Mouse (Mus musculus) liver, embryonic 15.5 days (tissue): ENCODE measurements at regions not wholly inside any gene's neighbourhood (a gene's known extent, or its start where the extent isn't known, plus 50 kb on each side); places are given as distances from the start of the nearest gene placed in this dataset.

Experiments used
- ATAC-seq: fragments of 200-750 bp; cut with Nextera tagmentation; 2 replicates; pipeline ENCODE4 v1.8.0; 2017; ENCODE audit warnings: moderate number of reproducible peaks, mild to moderate bottlenecking, moderate library complexity; ENCODE audit not compliant: insufficient read depth
- H3K27ac ChIP-seq: fragments of 300-500 bp; sonication (generic); replicated peaks from 2 replicates; pipeline ENCODE4 v1.5.1; 2015; ENCODE audit warnings: mild to moderate bottlenecking, inconsistent platforms
- H3K27me3 ChIP-seq: fragments of 300-500 bp; sonication (generic); 2 replicates; pipeline ENCODE4 v1.6.1; 2015; ENCODE audit warnings: mild to moderate bottlenecking, inconsistent platforms
- H3K36me3 ChIP-seq: fragments of 300-500 bp; sonication (generic); replicated peaks from 2 replicates; pipeline ENCODE4 v1.6.1; 2015; ENCODE audit warnings: moderate library complexity, mild to moderate bottlenecking, inconsistent platforms
- H3K4me1 ChIP-seq: fragments of 300-500 bp; sonication (generic); replicated peaks from 2 replicates; pipeline ENCODE4 v1.6.1; 2015; ENCODE audit warnings: inconsistent platforms
- H3K4me2 ChIP-seq: fragments of 300-500 bp; sonication (generic); 2 replicates; pipeline ENCODE4 v1.6.1; 2015; ENCODE audit warnings: moderate library complexity, mild to moderate bottlenecking, inconsistent platforms
- H3K4me3 ChIP-seq: fragments of 300-500 bp; sonication (generic); replicated peaks from 2 replicates; pipeline ENCODE4 v1.5.1; 2015; ENCODE audit warnings: mild to moderate bottlenecking, inconsistent platforms
- H3K9ac ChIP-seq: fragments of 300-500 bp; sonication (generic); 2 replicates; pipeline ENCODE4 v1.6.1; 2015; ENCODE audit warnings: moderate library complexity, mild to moderate bottlenecking, inconsistent platforms
- H3K9me3 ChIP-seq: fragments of 300-500 bp; sonication (generic); replicated peaks from 2 replicates; pipeline ENCODE4 v1.6.1; 2016; ENCODE audit warnings: inconsistent platforms
- WGBS: fragments of 180-500 bp; shearing (Covaris S2); methylation state at CpG from one replicate; pipeline ENCODE4 v1.1.7; 2015; ENCODE audit warnings: mixed read lengths; ENCODE audit not compliant: insufficient replicate concordance; 5-methylcytosine and 5-hydroxymethylcytosine counted together

DNA sequence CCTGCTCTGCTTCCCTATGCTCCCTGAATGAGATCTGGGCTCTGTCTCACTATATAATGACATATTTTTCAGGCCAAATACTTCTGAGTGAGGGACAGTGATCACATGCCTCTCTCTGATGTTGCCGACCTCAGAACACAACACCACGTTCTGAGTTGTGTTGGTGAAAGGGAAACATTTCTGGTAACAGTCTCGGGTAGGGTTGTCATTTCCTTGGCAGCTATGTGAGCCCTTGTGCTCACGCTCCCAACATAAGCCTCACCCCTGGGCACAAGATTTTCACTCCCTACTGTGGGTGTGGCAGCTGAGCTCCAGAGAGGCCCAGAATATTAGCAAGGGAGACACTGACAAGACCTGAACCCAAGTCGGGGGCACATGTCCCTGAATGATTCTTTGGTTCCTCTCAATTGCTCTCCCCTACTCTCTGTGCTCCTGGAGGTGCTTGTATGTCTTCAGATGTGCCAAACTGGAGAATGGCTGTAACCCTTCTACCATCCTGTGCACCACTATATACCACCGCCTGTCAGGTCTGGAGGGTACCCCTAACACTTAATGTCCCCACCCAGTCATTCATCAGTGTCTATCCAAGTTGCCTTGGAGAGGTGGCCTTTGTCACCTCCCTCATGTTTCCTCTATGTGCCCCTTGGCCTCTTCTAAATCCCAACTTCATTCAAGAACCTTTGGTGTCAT lies 62.5 kb upstream of the Ampd3 start:
- 60% methylated on average over 6 of the region's 6 CpGs for WGBS

DNA sequence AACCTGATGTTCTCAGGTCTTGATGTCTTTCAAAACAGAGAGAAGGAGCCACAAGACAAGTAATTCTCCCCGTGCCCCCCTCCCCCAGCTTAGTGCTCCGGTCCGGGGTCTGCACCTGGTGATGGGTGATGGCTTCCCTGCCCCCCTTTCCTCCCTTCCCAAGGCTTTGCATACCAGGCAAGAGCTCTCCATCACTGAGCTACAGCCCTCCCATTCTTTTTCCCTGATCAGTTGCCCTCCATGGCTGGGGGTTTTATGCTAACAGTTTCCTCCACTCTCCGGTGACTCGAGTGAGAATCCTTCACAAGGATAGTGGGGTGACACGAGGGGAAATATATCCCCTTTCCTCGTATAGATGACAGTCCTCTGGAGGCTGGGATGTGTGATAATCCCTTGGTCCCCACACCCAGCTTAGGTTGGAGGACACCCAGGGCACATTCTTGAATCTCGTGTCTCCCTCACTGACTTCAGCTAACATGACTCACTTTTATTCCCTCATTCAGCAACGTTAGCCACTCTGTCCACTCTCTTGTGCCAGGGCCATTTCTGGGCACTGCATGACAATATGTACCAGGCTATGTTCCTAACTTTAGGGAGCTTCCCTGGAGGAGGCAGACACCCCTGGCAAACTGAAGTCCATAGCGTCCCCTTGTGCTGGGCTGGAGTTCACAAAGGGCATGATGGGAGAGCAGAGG lies 61.9 kb upstream of the Ampd3 start:
- no peak overlapping the region for H3K4me2 ChIP-seq
- H3K9me3 ChIP-seq, result no peaks in the 10 kb centered on the region
- H3K9ac ChIP-seq, result no peak overlapping the region
- peaks cover 4% of the 10 kb centered on the region; the same call in 1 of the 2 replicates for H3K4me1 ChIP-seq
- no peak overlapping the region for H3K4me3 ChIP-seq
- no peaks in the 10 kb centered on the region for H3K27me3 ChIP-seq
- H3K27ac ChIP-seq, result no peak overlapping the region
- no peaks in the 10 kb centered on the region for H3K36me3 ChIP-seq
- ATAC-seq, result no peak
- WGBS, result 65% methylated on average over 10 of the region's 10 CpGs

More for the DNA sequence above, 62.5 kb upstream of the Ampd3 start:
- no peak overlapping the region for H3K27ac ChIP-seq
- no peak overlapping the region for H3K9ac ChIP-seq
- no peaks in the 10 kb centered on the region for H3K36me3 ChIP-seq
- H3K27me3 ChIP-seq, result no peaks in the 10 kb centered on the region
- H3K4me3 ChIP-seq, result no peak overlapping the region
- peaks cover 4% of the 10 kb centered on the region; the same call in 1 of the 2 replicates for H3K4me1 ChIP-seq
- no peak for ATAC-seq
- no peak overlapping the region for H3K4me2 ChIP-seq
- H3K9me3 ChIP-seq, result no peaks in the 10 kb centered on the region

DNA sequence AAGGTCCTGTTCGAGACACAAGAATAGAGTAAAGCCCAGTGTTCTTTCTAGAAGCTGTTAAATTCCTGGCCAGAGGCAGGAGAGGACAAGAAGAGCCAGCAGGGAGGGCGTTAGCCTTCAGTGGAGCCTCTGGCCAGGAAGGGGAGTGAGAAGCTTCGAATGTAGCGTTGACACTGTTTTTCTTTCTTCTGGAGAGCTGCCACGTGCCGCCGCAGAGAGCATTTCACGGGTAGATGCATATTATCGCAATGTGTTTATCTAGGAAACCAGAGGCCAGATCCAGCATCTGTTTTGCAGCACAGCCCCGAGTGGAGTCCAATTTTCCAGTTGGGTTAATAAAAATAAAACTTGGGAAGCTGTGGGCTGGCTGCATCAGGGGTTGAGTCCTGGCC lies 61.3 kb upstream of the Ampd3 start:
- Histone ChIP-seq H3K9me3 (no peaks in the 10 kb centered on the region), H3K27ac (no peak overlapping the region), H3K36me3 (no peaks in the 10 kb centered on the region), H3K4me3 (no peak overlapping the region), H3K9ac (no peak overlapping the region), H3K4me1 (peaks cover 4% of the 10 kb centered on the region; the same call in 1 of the 2 replicates), H3K27me3 (no peaks in the 10 kb centered on the region), H3K4me2 (no peak overlapping the region)
- ATAC-seq, result no peak
- 58% methylated on average over 10 of the region's 10 CpGs for WGBS

DNA sequence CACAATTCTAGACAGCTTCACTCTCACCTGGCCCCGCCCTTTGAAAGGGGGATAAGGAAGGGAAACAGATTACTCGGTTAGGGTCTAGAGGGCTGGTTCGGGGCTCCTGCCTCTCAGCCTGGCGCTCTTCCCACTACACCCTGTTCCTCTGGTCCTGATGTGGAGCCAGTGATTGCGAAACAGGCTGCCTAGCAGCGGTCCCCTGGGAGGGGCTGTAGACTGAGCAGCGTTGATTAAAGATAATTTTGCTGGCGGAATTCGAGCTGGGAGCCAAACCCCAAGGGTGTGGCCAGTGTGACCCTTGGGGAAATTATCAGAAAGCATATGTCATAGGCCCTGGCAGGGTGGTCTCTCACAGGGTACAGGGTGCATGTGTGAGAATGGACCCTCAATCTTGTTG lies 59.9 kb upstream of the Ampd3 start:
- no peaks in the 10 kb centered on the region for H3K27me3 ChIP-seq
- no peaks in the 10 kb centered on the region for H3K9me3 ChIP-seq
- peaks cover 4% of the 10 kb centered on the region; the same call in 1 of the 2 replicates for H3K4me1 ChIP-seq
- ATAC-seq, result no peak
- no peak overlapping the region for H3K9ac ChIP-seq
- no peaks in the 10 kb centered on the region for H3K36me3 ChIP-seq
- WGBS, result 48% methylated on average over 9 of the region's 9 CpGs
- no peak overlapping the region for H3K4me2 ChIP-seq
- no peak overlapping the region for H3K27ac ChIP-seq
- H3K4me3 ChIP-seq, result no peak overlapping the region

DNA sequence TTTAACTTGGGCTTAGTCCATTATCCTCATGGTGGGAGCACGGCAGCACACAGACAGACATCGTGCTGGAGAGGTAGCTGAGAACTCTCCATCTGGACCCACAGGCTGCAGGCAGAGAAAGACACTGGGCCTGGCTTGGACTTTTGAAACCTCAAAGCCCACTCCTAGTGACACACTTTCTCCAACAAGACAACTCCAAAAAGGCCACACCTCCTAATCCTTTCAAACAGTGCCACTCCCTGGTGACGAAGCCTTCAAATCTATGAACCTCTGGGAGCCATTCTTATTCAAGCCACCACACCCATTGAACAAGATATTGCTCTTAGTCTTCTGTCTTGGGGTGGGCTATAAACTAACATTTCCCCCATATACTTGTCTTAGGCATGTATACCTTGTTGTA lies 59.2 kb upstream of the Ampd3 start:
- H3K36me3 ChIP-seq, result no peaks in the 10 kb centered on the region
- 73% methylated on average over 3 of the region's 3 CpGs for WGBS
- no peaks in the 10 kb centered on the region for H3K27me3 ChIP-seq

DNA sequence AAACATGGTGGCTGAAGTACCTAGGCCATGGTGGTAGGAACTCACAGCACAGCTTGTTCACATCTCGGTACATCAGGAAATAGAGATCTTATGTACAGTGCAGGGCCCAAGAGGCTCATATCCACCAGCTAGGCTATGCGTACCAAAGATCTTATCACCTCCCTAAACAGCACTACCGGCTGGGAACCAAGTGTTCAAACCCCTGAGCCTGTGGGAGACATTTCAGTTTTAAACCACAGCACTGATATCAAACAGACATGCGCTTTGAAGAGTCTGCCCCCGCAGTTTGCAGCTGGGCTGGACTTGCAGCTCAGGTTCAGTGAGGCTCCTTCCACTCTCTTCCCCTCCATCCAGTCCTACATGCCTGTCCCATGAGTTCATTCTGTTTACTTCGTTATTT lies 58.4 kb upstream of the Ampd3 start:
- Histone ChIP-seq H3K27me3 (no peaks in the 10 kb centered on the region), H3K9ac (no peak overlapping the region), H3K27ac (no peak overlapping the region), H3K4me3 (no peak overlapping the region), H3K36me3 (no peaks in the 10 kb centered on the region), H3K9me3 (no peaks in the 10 kb centered on the region), H3K4me1 (peaks cover 4% of the 10 kb centered on the region; the same call in 1 of the 2 replicates), H3K4me2 (no peak overlapping the region)
- ATAC-seq, result no peak
- 48% methylated on average over 6 of the region's 6 CpGs for whole genome bisulfite sequencing

More for the DNA sequence above, 59.2 kb upstream of the Ampd3 start:
- Histone ChIP-seq H3K9me3 (no peaks in the 10 kb centered on the region), H3K9ac (no peak overlapping the region), H3K27ac (no peak overlapping the region), H3K4me2 (no peak overlapping the region), H3K4me1 (peaks cover 4% of the 10 kb centered on the region; the same call in 1 of the 2 replicates), H3K4me3 (no peak overlapping the region)
- no peak for ATAC-seq

DNA sequence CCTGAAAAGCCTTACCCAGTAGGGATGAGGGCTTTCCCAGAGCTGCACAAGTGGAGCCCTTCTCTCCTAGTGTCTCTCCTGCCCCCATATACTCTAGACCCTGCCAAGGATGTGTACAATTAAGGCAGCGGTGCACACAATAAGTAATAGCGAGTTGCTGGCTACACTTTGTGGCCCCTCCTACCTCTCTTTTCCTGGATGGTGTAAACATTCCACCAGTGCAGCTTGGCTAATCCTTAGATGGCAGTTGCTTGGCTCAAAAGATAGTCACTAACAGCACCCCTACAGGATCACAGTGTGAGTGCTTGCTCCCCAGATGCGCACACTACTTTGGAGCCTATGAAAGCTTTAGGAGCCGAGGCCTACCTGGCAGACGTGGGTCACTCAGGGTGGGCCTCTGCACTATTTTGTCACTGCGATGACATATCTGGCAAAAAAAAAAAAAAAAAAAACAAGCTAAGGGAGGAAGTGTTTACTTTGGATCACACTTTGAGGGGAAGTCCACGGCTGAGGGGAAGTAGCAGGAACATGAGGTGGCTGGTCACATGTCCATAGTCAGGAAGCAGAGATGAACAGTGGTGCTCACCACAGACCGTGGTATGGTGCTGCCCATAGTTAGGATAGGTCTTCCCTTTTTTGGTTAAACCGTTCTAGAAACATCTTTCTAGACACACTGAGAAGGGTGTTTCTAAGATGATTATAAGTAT lies 57.6 kb upstream of the Ampd3 start:
- no peak overlapping the region for H3K4me2 ChIP-seq
- H3K4me3 ChIP-seq, result no peak overlapping the region
- H3K9me3 ChIP-seq, result no peaks in the 10 kb centered on the region
- no peaks in the 10 kb centered on the region for H3K36me3 ChIP-seq
- 57% methylated on average over 9 of the region's 9 CpGs for WGBS
- H3K27ac ChIP-seq, result no peak overlapping the region
- peaks cover 4% of the 10 kb centered on the region; the same call in 1 of the 2 replicates for H3K4me1 ChIP-seq
- H3K9ac ChIP-seq, result no peak overlapping the region
- H3K27me3 ChIP-seq, result no peaks in the 10 kb centered on the region
- no peak for ATAC-seq

DNA sequence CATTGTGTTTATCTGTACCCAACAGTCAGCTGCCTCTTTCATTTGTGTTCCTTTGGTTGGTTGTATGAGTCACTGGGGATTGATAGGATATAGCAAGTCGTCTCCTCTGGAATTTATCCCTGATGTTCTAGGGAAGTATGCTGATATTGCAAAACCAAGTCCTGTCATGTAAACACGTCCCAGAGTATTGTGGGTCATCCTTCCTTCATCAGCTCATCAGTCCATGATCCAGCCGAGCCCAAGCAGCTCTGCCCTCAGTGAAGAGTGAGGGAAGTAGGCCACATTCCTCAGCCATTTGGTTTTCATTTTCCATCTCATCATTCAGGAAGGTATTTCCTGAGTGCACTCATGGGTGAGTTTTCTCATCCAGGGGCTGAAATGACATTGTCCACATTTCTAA lies 54.3 kb upstream of the Ampd3 start:
- H3K4me3 ChIP-seq, result no peak overlapping the region
- H3K27me3 ChIP-seq, result no peaks in the 10 kb centered on the region
- H3K9ac ChIP-seq, result no peak overlapping the region
- H3K9me3 ChIP-seq, result no peaks in the 10 kb centered on the region
- no peaks in the 10 kb centered on the region for H3K36me3 ChIP-seq
- no peaks in the 10 kb centered on the region for H3K4me1 ChIP-seq
- WGBS, result 43% methylated on average over 3 of the region's 3 CpGs
- H3K4me2 ChIP-seq, result no peak overlapping the region
- no peak overlapping the region for H3K27ac ChIP-seq
- no peak for ATAC-seq

DNA sequence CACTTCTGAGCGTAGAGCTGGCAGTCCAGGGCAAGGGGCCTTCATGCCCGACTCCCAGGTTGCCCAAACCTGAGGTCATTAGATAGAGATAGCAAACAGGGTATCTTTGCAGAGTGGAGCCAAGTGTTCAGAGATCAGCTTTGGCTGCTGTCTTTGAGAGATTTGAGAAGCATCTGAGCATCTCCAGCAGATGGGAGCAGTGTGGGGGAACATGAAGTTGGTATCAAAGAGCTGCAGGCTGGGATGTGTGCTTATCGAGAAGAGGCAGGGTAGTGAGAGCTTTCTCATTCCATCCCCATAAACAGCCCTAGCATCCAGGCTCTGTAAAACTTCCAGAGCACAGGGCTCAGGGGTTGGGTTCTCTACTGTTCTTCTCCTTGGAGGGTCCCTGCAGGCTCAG lies 52.9 kb upstream of the Ampd3 start:
- no peaks in the 10 kb centered on the region for H3K9me3 ChIP-seq
- H3K27me3 ChIP-seq, result 0 out of 2 replicates have a peak, but pooled peaks cover 1% of the 10 kb centered on the region
- peak; percentile 82 for ATAC-seq
- H3K36me3 ChIP-seq, result no peaks in the 10 kb centered on the region
- no peak overlapping the region for H3K9ac ChIP-seq
- WGBS, result 57% methylated on average over 3 of the region's 3 CpGs
- no peak overlapping the region for H3K4me3 ChIP-seq
- no peak overlapping the region for H3K4me2 ChIP-seq
- no peak overlapping the region for H3K27ac ChIP-seq
- H3K4me1 ChIP-seq, result no peaks in the 10 kb centered on the region

DNA sequence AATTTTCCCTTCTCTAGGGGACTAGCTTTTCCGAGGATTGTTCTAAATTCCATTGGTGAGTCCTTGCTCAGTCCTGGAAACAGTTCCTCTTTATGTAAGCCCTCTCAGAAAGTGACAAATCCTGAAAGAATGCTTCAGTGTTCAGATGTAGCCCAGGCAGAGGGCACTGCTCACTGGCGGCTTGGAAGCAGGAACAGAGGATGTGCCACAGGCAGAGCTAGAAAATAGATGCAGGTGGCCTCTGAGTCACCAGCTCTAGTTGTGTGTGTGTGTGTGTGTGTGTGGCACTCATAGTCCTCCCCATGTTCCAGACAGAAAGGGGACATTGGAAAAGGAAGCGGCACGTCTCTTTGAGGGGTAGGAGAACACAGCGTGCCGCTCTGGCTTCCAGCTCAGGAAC lies 52.5 kb upstream of the Ampd3 start:
- 66% methylated on average over 6 of the region's 6 CpGs for WGBS
- Histone ChIP-seq H3K27ac (no peak overlapping the region), H3K4me1 (no peaks in the 10 kb centered on the region), H3K9me3 (no peaks in the 10 kb centered on the region), H3K9ac (no peak overlapping the region), H3K4me2 (no peak overlapping the region), H3K36me3 (no peaks in the 10 kb centered on the region), H3K27me3 (0 out of 2 replicates have a peak, but pooled peaks cover 6% of the 10 kb centered on the region), H3K4me3 (no peak overlapping the region)
- ATAC-seq, result no peak

DNA sequence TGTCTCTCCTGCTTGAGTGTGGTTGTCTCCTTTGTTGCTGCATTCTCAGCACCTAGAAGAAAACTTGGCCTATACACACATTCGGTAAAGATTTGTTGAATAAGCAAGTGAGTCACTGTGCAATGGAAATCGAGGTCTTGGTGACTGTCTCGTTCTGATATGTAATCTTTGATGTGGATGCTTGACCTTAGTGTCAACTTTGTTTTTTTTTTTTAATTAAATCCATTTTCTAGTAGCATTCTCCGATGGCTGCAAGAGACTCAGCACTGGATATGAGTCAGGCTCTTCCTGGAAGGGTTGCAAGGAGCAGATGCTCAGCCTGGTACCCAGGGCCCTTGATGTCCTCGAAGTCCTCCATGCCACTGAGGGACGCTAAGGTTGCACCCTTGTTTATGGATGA lies 50.9 kb upstream of the Ampd3 start:
- no peaks in the 10 kb centered on the region for H3K4me1 ChIP-seq
- H3K4me2 ChIP-seq, result no peak overlapping the region
- H3K4me3 ChIP-seq, result no peak overlapping the region
- no peak for ATAC-seq
- H3K27ac ChIP-seq, result no peak overlapping the region
- H3K36me3 ChIP-seq, result no peaks in the 10 kb centered on the region
- H3K27me3 ChIP-seq, result 0 out of 2 replicates have a peak, but pooled peaks cover 7% of the 10 kb centered on the region
- H3K9ac ChIP-seq, result no peak overlapping the region
- no peaks in the 10 kb centered on the region for H3K9me3 ChIP-seq
- WGBS, result 60% methylated on average over 6 of the region's 6 CpGs
